Mouse (Mus musculus) kidney, adult 9 months (tissue): ENCODE results near the gene Nphp1.
A peak's percentile ranks its signal among the peaks of the same experiment; 100 is the strongest.

Experiments
- DNase-seq: peaks from one replicate; pipeline ENCODE4 v3.0.0; 2022

Gene Nphp1

GRCm38 (mm10) chr2:127788440-127789116 is at the start of gene Nphp1:
Gene Nphp1, minus strand, starts transcription at chr2:127788897.
- peak; percentile 83 for DNase-seq

- peak; percentile 41 for DNase-seq
These were observed 44.1 kb upstream of the Nphp1 start for GRCm38 (mm10) chr2:127832833-127833190.

DNA sequence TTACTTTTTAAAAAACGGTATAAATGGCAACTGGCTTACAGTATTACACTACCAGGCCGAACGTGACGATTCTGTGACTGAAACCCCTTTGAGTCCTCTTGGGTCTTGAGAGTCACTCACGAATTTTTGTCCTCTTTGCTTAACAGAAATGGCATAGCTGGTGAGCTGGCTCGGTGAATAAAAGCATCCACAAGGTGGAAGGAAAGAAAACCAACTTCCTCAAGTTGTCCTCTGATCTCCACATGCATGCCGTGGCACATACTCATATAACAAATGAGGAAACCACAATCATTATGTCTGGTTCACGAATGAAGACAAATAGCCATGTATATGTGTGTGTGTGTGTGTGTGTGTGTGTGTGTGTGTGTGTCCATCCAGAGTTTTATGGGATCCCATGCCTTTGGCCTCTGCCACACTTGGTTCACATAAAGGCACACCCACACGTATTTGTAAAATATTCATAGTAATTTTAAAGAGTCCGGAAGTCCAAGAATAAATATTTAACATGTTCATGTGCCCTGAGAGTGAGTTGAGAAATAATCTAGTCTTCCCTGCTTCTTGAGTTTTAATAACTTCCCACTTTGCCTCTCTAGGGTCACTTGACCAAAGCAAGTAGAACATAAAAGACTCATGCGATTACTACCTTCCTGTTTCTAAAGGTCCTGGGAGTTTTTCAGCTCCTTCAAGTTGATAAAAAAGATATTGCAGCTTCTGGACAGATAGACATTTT is 43.6 kb upstream of the Nphp1 start:
- DNase-seq, result no peak

GRCm38 (mm10) chr2:127831401-127832102 is 42.9 kb upstream of the Nphp1 start, which contains the start of gene Bub1:
Gene Bub1, minus strand, starts transcription at chr2:127831865.
- DNase-seq, result peak; percentile 94

GRCm38 (mm10) chr2:127791919-127792603 is 3.4 kb upstream of the Nphp1 start, which contains the start of gene Mtln:
Gene Mtln, minus strand, starts transcription at chr2:127792488.
- DNase-seq, result peak; percentile 94

GRCm38 (mm10) chr2:127789651-127790270 is 1.1 kb upstream of the Nphp1 start:
- DNase-seq, result no peak

GRCm38 (mm10) chr2:127789138-127789537 is 441 bp upstream of the Nphp1 start:
- DNase-seq, result peak; percentile 19

DNA sequence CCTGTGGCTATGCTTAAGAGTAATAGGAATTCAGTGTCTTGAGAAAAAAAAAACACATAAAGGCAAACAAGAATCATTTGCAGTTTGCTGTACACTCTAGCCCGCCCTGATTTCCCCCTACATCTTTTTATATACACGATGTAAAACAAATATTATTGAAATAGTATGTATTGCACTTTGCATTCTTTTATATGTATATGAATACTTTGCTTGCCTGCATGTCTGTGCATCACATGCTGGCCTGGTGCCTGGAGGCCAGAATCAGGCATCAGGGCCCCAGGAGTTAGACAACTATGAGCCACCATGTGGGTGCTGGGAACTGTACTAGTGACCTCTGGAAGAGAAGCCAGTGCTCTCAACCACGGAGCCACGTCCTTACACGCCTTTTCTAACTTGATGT is 1.5 kb downstream of the Nphp1 start:
- DNase-seq, result no peak

GRCm38 (mm10) chr2:127778451-127778850 is 10.2 kb downstream of the Nphp1 start:
- no peak for DNase-seq

GRCm38 (mm10) chr2:127775013-127775412 is 13.7 kb downstream of the Nphp1 start:
- peak; percentile 12 for DNase-seq

DNA sequence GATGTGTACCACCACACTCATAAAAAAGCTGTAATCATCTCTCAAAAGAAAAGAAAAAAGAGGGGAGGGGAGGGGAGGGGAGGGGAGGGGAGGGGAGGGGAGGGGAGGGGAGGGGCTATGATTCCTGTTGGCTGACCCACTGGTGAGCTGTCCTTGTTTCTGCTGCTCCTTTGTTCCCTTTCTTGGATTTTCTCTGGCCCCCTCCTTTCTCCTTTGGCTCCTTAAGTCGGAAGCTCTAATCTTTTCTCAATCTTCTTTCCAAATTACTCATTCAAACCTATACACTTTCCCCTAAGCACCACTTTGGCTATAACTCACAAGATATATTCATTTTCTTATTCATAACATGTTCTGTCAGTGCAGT is 14.1 kb downstream of the Nphp1 start:
- DNase-seq, result no peak

GRCm38 (mm10) chr2:127773938-127774577 is 14.6 kb downstream of the Nphp1 start:
- DNase-seq, result no peak

- DNase-seq, result no peak
These were observed 27.1 kb downstream of the Nphp1 start for GRCm38 (mm10) chr2:127761587-127761986.

DNA sequence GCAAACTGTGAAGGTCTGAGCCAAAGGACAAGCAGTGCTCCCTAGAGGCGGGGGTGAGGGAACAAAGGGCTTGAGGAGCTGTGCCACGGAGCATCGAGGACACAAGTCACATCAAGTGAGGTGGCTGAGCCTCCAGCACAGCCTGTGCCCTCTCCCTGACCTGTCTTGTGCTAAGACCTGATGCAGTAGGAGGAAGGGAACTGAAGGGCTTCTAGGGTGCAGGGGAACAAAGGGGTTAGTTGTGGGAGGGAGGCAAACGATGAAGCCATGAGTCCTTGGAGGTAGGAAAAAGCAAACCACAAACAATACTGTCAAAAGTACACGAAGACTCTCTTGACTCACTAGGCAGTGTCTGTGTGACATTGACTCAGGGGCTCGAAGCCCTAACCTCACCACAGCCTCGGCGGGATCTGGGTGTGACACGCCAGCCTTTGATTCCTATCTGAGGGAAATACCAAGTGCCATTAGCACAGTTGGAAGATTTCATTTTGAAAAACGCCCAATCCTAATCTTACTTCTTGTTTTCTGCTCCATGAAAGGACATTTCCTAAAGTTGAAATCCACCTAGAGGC is 28.2 kb downstream of the Nphp1 start:
- DNase-seq, result no peak

- no peak for DNase-seq
These were observed 28.7 kb downstream of the Nphp1 start for GRCm38 (mm10) chr2:127760014-127760413.

GRCm38 (mm10) chr2:127759157-127759880 is 29.4 kb downstream of the Nphp1 start:
- no peak for DNase-seq

GRCm38 (mm10) chr2:127757171-127757570 is 31.5 kb downstream of the Nphp1 start:
- no peak for DNase-seq

DNA sequence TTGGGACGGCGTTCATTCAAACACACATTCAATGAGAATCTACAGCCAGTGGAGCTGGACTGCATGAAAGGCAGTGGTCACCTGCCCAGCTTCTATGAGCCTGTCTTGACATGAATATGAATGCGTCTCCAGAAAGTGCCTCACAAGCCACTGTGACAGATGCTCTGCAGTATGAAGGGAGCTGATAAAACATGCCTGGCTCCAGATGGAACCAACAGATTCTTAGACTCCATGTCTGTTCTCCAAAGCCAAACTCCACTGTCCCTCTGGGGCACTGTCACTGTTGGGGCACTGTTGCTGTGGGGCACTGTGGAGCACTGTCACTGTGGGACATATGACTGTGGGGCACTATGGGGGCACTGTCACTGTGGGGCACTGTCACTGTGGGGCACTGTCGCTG is 34.6 kb downstream of the Nphp1 start:
- DNase-seq, result no peak

GRCm38 (mm10) chr2:127751849-127752610 is 36.7 kb downstream of the Nphp1 start:
- no peak for DNase-seq

GRCm38 (mm10) chr2:127749376-127749775 is 39.3 kb downstream of the Nphp1 start:
- no peak for DNase-seq
